Mouse (Mus musculus) heart, embryonic 16.5 days (tissue): ENCODE results near the gene Acsf3. TPM values are rescaled to one million over a fixed set of nuclear protein-coding genes. Genes with fewer than 3 reads are reported as not detected.

ENCODE experiments used
- ATAC-seq: fragments of 200-750 bp; cut with Nextera tagmentation; replicated peaks from 2 replicates; pipeline ENCODE4 v1.8.0; 2017; ENCODE audit warnings: moderate number of reproducible peaks; ENCODE audit not compliant: insufficient read depth, low FRiP score; ENCODE audit errors: extremely low read depth
- H3K27ac ChIP-seq: fragments of 300-500 bp; sonication (generic); 2 replicates; pipeline ENCODE4 v1.5.1; 2014; ENCODE audit warnings: mild to moderate bottlenecking, low read length, control low read depth, moderate library complexity
- H3K27me3 ChIP-seq: fragments of 300-500 bp; sonication (generic); 2 replicates; pipeline ENCODE4 v1.6.1; 2014; ENCODE audit warnings: low read length, mixed read lengths; ENCODE audit not compliant: control insufficient read depth, insufficient read depth
- H3K36me3 ChIP-seq: fragments of 300-500 bp; sonication (generic); 2 replicates; pipeline ENCODE4 v1.6.1; 2014; ENCODE audit not compliant: control insufficient read depth, insufficient read depth
- H3K4me1 ChIP-seq: fragments of 300-500 bp; sonication (generic); 2 replicates; pipeline ENCODE4 v1.6.1; 2014; ENCODE audit warnings: low read length, mixed read lengths; ENCODE audit not compliant: control insufficient read depth, insufficient read depth
- H3K4me2 ChIP-seq: fragments of 300-500 bp; sonication (generic); 2 replicates; pipeline ENCODE4 v1.6.1; 2014; ENCODE audit warnings: low read depth, mild to moderate bottlenecking, control low read depth, low read length
- H3K4me3 ChIP-seq: fragments of 300-500 bp; sonication (generic); 2 replicates; pipeline ENCODE4 v1.5.1; 2014; ENCODE audit warnings: mild to moderate bottlenecking, control low read depth, low read length
- H3K9ac ChIP-seq: fragments of 300-500 bp; sonication (generic); 2 replicates; pipeline ENCODE4 v1.6.1; 2014; ENCODE audit warnings: low read length, control low read depth
- H3K9me3 ChIP-seq: fragments of 300-500 bp; sonication (generic); replicated peaks from 2 replicates; pipeline ENCODE4 v1.6.1; 2016; ENCODE audit warnings: low read length; ENCODE audit not compliant: control insufficient read depth
- WGBS: fragments of 180-500 bp; shearing (Covaris S2); extraction: QIAGEN DNeasy Blood & Tissue Kit; methylation state at CpG from one replicate; pipeline ENCODE4 v1.1.7; 2014; 5-methylcytosine and 5-hydroxymethylcytosine counted together
- polyA plus RNA-seq: library from polyadenylated mRNA; unstranded; fragments of >200 nt; fragmentation: Nextera tagmentation; extraction: Ambion mirVana; gene quantifications from 2 replicates; pipeline ENCODE4 v1.2.1, GENCODE M21; 2015

Gene Acsf3
- polyA plus RNA-seq, 1 experiment from 2014 or later = 14.9 TPM

- Histone ChIP-seq H3K4me2 (no peak overlapping the region), H3K27me3 (peaks cover 25% of the 10 kb centered on the region), H3K9ac (no peak overlapping the region), H3K27ac (no peak overlapping the region), H3K36me3 (no peaks in the 10 kb centered on the region), H3K4me1 (peaks cover 17% of the 10 kb centered on the region), H3K4me3 (no peak overlapping the region), H3K9me3 (no peaks in the 10 kb centered on the region)
- 90% methylated on average over 6 of the region's 6 CpGs for WGBS
- ATAC-seq = no peak
These were observed 37.4 kb upstream of the Acsf3 start for GRCm38 (mm10) chr8:122737886-122738285.

- no peak overlapping the region for H3K9ac ChIP-seq
- no peaks in the 10 kb centered on the region for H3K9me3 ChIP-seq
- no peaks in the 10 kb centered on the region for H3K36me3 ChIP-seq
- peaks cover 35% of the 10 kb centered on the region for H3K27me3 ChIP-seq
- H3K4me1 ChIP-seq = peaks cover 17% of the 10 kb centered on the region
- peak; percentile 14; the same call in 1 of the 2 replicates for ATAC-seq
- no peak overlapping the region for H3K4me3 ChIP-seq
- 29% methylated on average over 11 of the region's 11 CpGs for WGBS
- no peak overlapping the region for H3K4me2 ChIP-seq
- H3K27ac ChIP-seq = no peak overlapping the region; the same call in 1 of the 2 replicates
These were observed 36.1 kb upstream of the Acsf3 start for GRCm38 (mm10) chr8:122739102-122739725.

DNA sequence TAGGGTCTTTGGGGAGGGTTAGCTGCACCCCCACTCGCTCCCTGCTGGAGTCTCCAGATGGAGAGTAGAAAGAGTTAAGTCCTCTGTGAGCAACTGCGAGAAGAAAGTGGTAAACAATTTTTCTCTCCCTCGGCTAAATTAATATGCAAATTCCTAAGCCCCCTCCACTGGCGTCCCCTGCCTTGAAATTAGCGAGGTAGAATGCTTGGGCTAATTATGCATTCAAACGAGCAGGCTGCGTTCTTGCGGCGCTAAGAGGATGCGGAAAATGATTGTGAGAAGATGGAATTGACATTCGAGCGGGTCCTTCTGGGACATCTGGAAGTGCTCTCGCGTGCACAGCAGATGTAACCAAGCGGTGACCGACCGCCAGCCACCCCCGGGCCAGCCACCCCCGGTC, 32.8 kb upstream of the Acsf3 start:
- ATAC-seq = no peak

GRCm38 (mm10) chr8:122745022-122745749, 30.1 kb upstream of the Acsf3 start:
- Histone ChIP-seq H3K27ac (no peak overlapping the region), H3K4me3 (no peak overlapping the region), H3K4me2 (no peak overlapping the region), H3K27me3 (peaks cover 55% of the 10 kb centered on the region), H3K4me1 (no peaks in the 10 kb centered on the region), H3K9me3 (no peaks in the 10 kb centered on the region), H3K9ac (no peak overlapping the region), H3K36me3 (no peaks in the 10 kb centered on the region)
- WGBS = 37% methylated on average over 17 of the region's 17 CpGs
- ATAC-seq = no peak

More for the DNA sequence above, 32.8 kb upstream of the Acsf3 start:
- H3K9me3 ChIP-seq = no peaks in the 10 kb centered on the region
- no peak overlapping the region for H3K27ac ChIP-seq
- no peaks in the 10 kb centered on the region for H3K36me3 ChIP-seq
- peaks cover 63% of the 10 kb centered on the region for H3K27me3 ChIP-seq
- H3K9ac ChIP-seq = no peak overlapping the region
- WGBS = 30% methylated on average over 19 of the region's 19 CpGs
- no peaks in the 10 kb centered on the region for H3K4me1 ChIP-seq
- H3K4me2 ChIP-seq = no peak overlapping the region
- no peak overlapping the region for H3K4me3 ChIP-seq

GRCm38 (mm10) chr8:122745750-122746275, 29.5 kb upstream of the Acsf3 start:
- Histone ChIP-seq H3K27ac (no peak overlapping the region), H3K4me2 (no peak overlapping the region), H3K9me3 (no peaks in the 10 kb centered on the region), H3K4me1 (no peaks in the 10 kb centered on the region), H3K36me3 (no peaks in the 10 kb centered on the region), H3K9ac (no peak overlapping the region), H3K4me3 (no peak overlapping the region), H3K27me3 (peaks cover 52% of the 10 kb centered on the region)
- 22% methylated on average over 16 of the region's 16 CpGs for WGBS
- no peak for ATAC-seq

DNA sequence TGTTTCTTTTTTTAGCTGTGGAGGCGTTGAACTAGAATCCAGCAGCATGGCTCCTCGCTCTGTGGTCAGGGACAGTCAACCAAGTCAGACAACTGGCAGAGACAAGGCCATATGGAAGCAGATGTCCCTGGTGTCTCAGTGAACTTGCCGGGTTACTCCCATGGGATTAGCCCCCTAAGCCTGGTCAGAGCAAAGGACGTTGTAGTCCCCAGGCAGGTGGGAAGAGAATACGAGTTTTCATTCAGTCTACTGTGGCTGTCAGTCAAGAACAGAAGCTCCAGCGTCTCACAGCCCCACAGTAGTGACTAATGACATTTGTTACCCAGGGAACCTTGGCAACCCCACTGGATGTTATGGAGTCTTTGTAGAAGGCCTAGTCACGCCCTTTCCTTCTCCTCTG, 28.8 kb upstream of the Acsf3 start:
- Histone ChIP-seq H3K36me3 (no peaks in the 10 kb centered on the region), H3K9ac (no peak overlapping the region), H3K4me1 (no peaks in the 10 kb centered on the region), H3K27ac (no peak overlapping the region), H3K4me2 (no peak overlapping the region), H3K9me3 (no peaks in the 10 kb centered on the region), H3K4me3 (no peak overlapping the region), H3K27me3 (peaks cover 48% of the 10 kb centered on the region)
- WGBS = 42% methylated on average over 7 of the region's 7 CpGs
- ATAC-seq = no peak

GRCm38 (mm10) chr8:122747825-122748224, 27.5 kb upstream of the Acsf3 start:
- no peak overlapping the region for H3K27ac ChIP-seq
- peaks cover 40% of the 10 kb centered on the region for H3K27me3 ChIP-seq
- 85% methylated on average over 1 of the region's 1 CpGs for WGBS
- no peak overlapping the region for H3K9ac ChIP-seq
- ATAC-seq = no peak
- H3K4me3 ChIP-seq = no peak overlapping the region
- no peaks in the 10 kb centered on the region for H3K9me3 ChIP-seq
- no peak overlapping the region for H3K4me2 ChIP-seq
- no peaks in the 10 kb centered on the region for H3K36me3 ChIP-seq
- H3K4me1 ChIP-seq = no peaks in the 10 kb centered on the region

DNA sequence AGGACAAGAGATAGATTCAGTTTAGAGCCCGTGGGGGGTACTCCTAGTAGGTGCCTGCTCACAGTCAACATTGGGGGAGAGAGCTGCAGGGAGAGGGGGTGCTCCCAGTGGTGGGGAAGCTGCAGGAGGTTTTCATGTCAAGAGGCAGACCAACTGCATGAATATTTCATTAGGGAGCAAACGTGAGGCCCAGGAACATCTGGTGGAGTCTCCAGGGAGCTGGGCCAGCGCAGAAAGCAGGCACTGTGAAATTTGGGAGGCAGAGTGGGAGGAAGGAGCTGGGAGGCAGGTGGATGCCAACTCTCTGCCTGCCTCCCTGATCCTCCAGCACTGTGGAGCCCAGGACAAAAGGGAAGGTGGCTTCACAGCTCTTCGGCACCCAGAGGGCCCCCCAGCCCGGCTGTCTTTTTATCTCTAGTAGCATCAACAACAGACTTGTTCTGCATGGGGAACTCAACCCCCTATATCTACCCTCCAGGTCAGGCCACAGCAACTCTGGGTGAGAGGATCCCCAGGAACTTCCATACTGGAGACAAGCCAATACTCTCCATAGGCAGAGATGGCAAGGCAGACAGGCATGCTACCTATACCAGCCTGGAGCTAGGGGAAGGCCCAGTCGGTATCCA, 25.8 kb upstream of the Acsf3 start:
- Histone ChIP-seq H3K36me3 (no peaks in the 10 kb centered on the region), H3K27me3 (peaks cover 28% of the 10 kb centered on the region), H3K4me3 (no peak overlapping the region), H3K4me1 (no peaks in the 10 kb centered on the region), H3K9me3 (no peaks in the 10 kb centered on the region), H3K4me2 (no peak overlapping the region), H3K9ac (no peak overlapping the region), H3K27ac (no peak overlapping the region)
- WGBS = 61% methylated on average over 6 of the region's 6 CpGs
- ATAC-seq = no peak

DNA sequence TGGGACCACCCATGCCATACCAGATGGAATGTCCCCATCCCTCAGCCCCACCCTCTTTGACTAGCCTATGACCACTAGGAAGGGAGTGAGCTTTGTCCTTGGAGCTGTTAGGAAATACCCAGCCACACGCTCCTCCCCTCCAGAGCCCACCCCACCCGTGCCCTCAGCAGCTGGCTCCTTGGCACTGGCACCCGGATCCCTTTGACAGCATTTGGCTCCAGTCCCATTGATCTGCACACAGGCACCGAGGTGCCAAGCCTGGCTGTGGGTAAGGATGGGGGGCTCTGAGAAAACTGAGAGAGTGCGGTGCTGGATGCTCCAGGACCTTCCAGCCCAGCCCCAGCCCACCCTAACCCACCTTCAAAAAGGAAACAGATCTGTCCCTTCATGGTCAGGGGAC, 23.9 kb upstream of the Acsf3 start:
- Histone ChIP-seq H3K27me3 (peaks cover 10% of the 10 kb centered on the region), H3K9me3 (no peaks in the 10 kb centered on the region), H3K36me3 (no peaks in the 10 kb centered on the region), H3K4me3 (no peak overlapping the region), H3K4me2 (no peak overlapping the region), H3K4me1 (no peaks in the 10 kb centered on the region), H3K27ac (no peak overlapping the region), H3K9ac (no peak overlapping the region)
- ATAC-seq = no peak
- 62% methylated on average over 5 of the region's 5 CpGs for WGBS
